Mouse (Mus musculus): Measurements from ENCODE around the gene Nebl. TPM values are rescaled to one million over a fixed set of nuclear protein-coding genes. Genes with fewer than 3 reads are reported as not detected.
"Not testable (repeated sequence)": the region's sequence is repeated elsewhere in the genome, so short reads cannot be mapped to it uniquely, and the experiment has no call there.

Nebl gene
- polyA plus RNA-seq, 1 experiment from 2014 or later, result 42.5 TPM

DNA sequence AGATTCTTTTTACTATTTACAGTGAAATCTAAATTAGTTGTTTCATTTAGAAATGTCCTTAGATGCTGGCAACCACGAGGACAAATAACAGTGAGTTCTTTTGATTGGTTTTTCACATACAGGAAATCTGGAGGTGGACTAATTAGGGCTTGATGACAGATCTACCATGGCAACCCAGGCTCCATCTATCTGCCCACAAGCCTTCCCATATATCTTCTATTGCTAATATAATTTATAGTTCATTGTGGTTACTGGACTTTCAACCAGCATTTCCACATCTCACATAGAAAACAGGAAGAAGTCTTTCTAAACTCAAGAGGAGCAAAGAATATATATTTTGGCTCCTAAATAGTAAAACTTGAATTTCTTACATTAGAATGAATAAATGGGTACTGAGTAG lies 433.8 kb downstream of the Nebl start:
- 80% methylated on average over 1 of the region's 1 CpGs for WGBS
- Histone ChIP-seq H3K27ac (ENCODE audit: low read depth) (no peak overlapping the region), H3K36me3 (ENCODE audit: insufficient read depth) (no peaks in the 10 kb centered on the region), H3K4me3 (ENCODE audit: low read depth, low read length) (no peak overlapping the region), H3K4me2 (no peak overlapping the region), H3K9me3 (ENCODE audit: low read depth, low read length) (no peaks in the 10 kb centered on the region), H3K9ac (no peak overlapping the region), H3K4me1 (ENCODE audit: insufficient read depth) (no peaks in the 10 kb centered on the region), H3K27me3 (ENCODE audit: insufficient read depth, low read length) (no peaks in the 10 kb centered on the region)
- ATAC-seq (ENCODE audit: insufficient read depth) (no peak), DNase-seq (no peak)
- no peak for TF ChIP-seq CTCF (IDR thresholded peaks at IDR 0.05; ENCODE audit: low read depth)

GRCm38 (mm10) chr2:17295257-17295656 lies 436.0 kb downstream of the Nebl start:
- not testable (repeated sequence) for H3K9me3 ChIP-seq (ENCODE audit: low read depth, low read length); H3K4me3 ChIP-seq (ENCODE audit: low read depth, low read length); H3K27ac ChIP-seq (ENCODE audit: low read depth); ATAC-seq (ENCODE audit: insufficient read depth); H3K4me1 ChIP-seq (ENCODE audit: insufficient read depth); H3K9ac ChIP-seq; H3K36me3 ChIP-seq (ENCODE audit: insufficient read depth); H3K27me3 ChIP-seq (ENCODE audit: insufficient read depth, low read length); DNase-seq; H3K4me2 ChIP-seq
- WGBS, result 94% methylated on average over 3 of the region's 5 CpGs

Small RNA genes lying within 50 kb of the gene (microRNA-seq; reads per million reads assigned to microRNA genes)
- not detected for gene Mir6419 (ENCODE audit: borderline number of aligned reads)

Data from lung, embryonic 14.5 days (tissue).